Mouse (Mus musculus): ENCODE measurements around the gene Depdc1a. TPM values are rescaled to one million over a fixed set of nuclear protein-coding genes. Genes with fewer than 3 reads are reported as not detected.

The Depdc1a gene
- polyA plus RNA-seq, 1 experiment from 2014 or later = 29.5 TPM

Other genes with a start within 250 kb of the Depdc1a start
- not detected in 2 replicates for gene Rpe65, start 103.7 kb downstream of the Depdc1a start, polyA plus RNA-seq (2014; fragmentation: Nextera tagmentation; extraction: Ambion mirVana)